Mouse (Mus musculus) neural tube, embryonic 15.5 days (tissue): Measurements from ENCODE around the gene Zfp740. TPM values are rescaled to one million over a fixed set of nuclear protein-coding genes. Genes with fewer than 3 reads are reported as not detected.
A peak's percentile ranks its signal among the peaks of the same experiment; 100 is the strongest.

Experiments
- ATAC-seq: fragments of 200-750 bp; cut with Nextera tagmentation; 2 replicates; pipeline ENCODE4 v1.8.0; 2017; ENCODE audit warnings: mild to moderate bottlenecking, moderate TSS enrichment, moderate library complexity; ENCODE audit not compliant: low FRiP score
- H3K27ac ChIP-seq: fragments of 300-500 bp; sonication (generic); replicated peaks from 2 replicates; pipeline ENCODE4 v1.5.1; 2015; ENCODE audit warnings: mild to moderate bottlenecking, inconsistent platforms
- H3K27me3 ChIP-seq: fragments of 300-500 bp; sonication (generic); replicated peaks from 2 replicates; pipeline ENCODE4 v1.6.1; 2015; ENCODE audit warnings: inconsistent platforms
- H3K36me3 ChIP-seq: fragments of 300-500 bp; sonication (generic); 2 replicates; pipeline ENCODE4 v1.6.1; 2015; ENCODE audit warnings: inconsistent platforms
- H3K4me1 ChIP-seq: fragments of 300-500 bp; sonication (generic); 2 replicates; pipeline ENCODE4 v1.6.1; 2015; ENCODE audit warnings: inconsistent platforms
- H3K4me2 ChIP-seq: fragments of 300-500 bp; sonication (generic); 2 replicates; pipeline ENCODE4 v1.6.1; 2015; ENCODE audit warnings: inconsistent platforms, mild to moderate bottlenecking, moderate library complexity
- H3K4me3 ChIP-seq: fragments of 300-500 bp; sonication (generic); replicated peaks from 2 replicates; pipeline ENCODE4 v1.5.1; 2015; ENCODE audit warnings: mild to moderate bottlenecking, inconsistent platforms
- H3K9ac ChIP-seq: fragments of 300-500 bp; sonication (generic); replicated peaks from 2 replicates; pipeline ENCODE4 v1.6.1; 2015; ENCODE audit warnings: mild to moderate bottlenecking, inconsistent platforms
- H3K9me3 ChIP-seq: fragments of 300-500 bp; sonication (generic); replicated peaks from 2 replicates; pipeline ENCODE4 v1.6.1; 2016; ENCODE audit warnings: inconsistent platforms
- WGBS: fragments of 180-500 bp; shearing (Covaris S2); methylation state at CpG from one replicate; pipeline ENCODE4 v1.1.7; 2015; ENCODE audit warnings: mixed read lengths; 5-methylcytosine and 5-hydroxymethylcytosine counted together
- polyA plus RNA-seq: library from polyadenylated mRNA; unstranded; fragments of >200 nt; fragmentation: Nextera tagmentation; extraction: Ambion mirVana; gene quantifications from 2 replicates; pipeline ENCODE4 v1.2.1, GENCODE M21; 2015

Gene Zfp740
- polyA plus RNA-seq, 1 experiment from 2014 or later: 45.1 TPM

DNA sequence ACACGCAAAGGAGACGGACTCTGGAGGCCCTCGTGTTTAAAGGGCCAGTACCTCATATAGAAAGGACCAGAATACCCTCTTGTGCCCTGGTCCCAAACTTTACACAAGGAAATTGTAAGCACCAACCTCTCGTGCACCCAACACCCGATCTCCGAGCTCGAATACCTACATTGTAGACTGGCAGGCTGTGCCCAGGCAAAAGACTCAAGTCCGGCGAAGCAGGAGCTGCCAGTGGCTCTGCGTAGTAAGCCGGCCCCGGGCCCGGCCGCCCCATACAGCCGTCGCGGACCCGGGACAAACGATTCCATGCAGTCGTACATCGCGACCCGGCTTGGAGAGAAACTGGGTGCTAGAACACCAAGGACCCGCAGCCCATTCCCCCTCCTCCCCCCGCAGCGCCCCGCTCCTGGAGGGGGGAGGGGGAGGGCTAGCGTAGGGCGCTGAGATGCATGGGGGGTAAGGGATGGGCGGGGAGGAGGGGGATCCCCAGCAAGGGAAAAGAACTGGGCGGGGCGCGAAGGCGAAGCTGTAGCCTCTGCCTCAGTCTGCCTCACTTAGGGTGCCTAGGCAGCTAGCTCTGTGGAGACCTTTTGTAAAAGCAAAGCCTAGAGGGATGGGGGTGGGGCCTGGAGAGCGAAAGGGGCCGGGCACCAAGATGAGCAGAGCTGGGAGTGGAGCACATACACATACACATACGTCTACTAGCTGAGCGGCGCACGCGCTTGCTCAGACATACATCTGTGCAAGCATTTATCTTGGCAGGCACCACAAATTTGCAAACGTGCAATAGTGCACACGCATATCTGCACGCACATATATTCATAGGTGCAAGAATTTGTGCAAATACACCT, 43.1 kb downstream of the Zfp740 start:
- Histone ChIP-seq H3K4me3 (peak overlapping the region; percentile 59), H3K36me3 (no peaks in the 10 kb centered on the region), H3K9ac (peak overlapping the region; percentile 63), H3K4me2 (peak overlapping the region; percentile 98), H3K27me3 (peaks cover 41% of the 10 kb centered on the region), H3K27ac (peak overlapping the region; percentile 89), H3K9me3 (no peaks in the 10 kb centered on the region), H3K4me1 (peaks cover 68% of the 10 kb centered on the region)
- under 1% methylated on average over 40 of the region's 44 CpGs for WGBS
- ATAC-seq: peak; percentile 91

DNA sequence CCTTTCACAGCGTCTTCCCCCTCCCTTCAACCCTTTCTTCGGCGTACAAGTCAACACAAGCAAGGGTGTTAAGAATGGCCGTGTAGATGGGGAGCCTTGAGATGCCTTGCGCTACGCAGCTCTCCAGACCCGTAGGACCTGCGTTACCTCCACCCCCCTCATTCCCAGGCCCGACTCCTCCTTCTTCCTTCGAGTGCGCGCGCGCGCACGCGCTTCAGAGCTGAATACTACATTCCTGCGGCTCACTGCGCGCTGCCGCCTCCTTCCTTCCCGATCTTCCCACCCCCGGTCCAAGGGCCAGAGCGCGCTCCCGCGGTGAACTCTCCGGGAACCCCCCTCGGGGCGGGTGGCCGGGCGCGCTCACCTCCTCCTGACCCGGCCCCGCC, 43.8 kb downstream of the Zfp740 start:
- Histone ChIP-seq H3K4me2 (peak overlapping the region; percentile 98), H3K9me3 (no peaks in the 10 kb centered on the region), H3K9ac (peak overlapping the region; percentile 63), H3K4me3 (peak overlapping the region; percentile 59), H3K27me3 (peaks cover 41% of the 10 kb centered on the region), H3K36me3 (no peaks in the 10 kb centered on the region), H3K4me1 (peaks cover 68% of the 10 kb centered on the region), H3K27ac (peak overlapping the region; percentile 89)
- under 1% methylated on average over 30 of the region's 35 CpGs for WGBS
- peak; percentile 83 for ATAC-seq

GRCm38 (mm10) chr15:102247252-102248130, 44.4 kb downstream of the Zfp740 start:
- Histone ChIP-seq H3K4me1 (peaks cover 67% of the 10 kb centered on the region), H3K27me3 (peaks cover 43% of the 10 kb centered on the region)
- ATAC-seq: peak; percentile 42

DNA sequence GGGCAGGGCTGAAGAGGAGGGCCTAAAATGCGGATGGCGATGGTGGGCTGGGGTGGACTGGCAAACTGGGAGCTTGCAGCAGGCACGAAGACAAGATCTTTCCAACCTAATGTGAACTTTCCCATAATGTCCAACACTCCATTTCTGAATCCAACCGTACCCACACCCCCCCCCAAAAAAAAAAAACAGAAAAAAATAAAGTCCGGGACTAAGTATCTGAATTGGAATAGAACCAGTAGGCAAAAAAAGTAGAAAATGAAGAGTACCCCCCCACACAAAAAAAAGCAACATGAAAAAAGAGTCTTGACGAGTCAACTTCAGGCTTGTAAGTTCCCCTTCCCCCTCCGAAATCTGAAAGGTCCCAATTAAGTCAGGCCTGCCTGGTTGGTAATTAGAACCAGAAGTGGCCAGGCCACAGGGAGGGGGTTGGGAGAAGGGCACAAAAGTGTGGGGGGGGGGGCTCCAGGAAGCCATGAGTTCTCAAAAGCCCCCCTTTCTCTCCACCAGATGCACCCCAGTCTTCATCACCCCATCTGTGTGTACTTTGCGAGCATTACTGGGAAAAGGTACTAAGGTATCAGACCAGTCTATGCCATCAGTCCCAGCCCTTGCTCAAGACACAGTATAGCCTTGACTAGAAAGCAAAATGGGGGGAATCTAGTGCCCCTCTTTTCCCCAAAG, 45.2 kb downstream of the Zfp740 start:
- H3K4me1 ChIP-seq: peaks cover 59% of the 10 kb centered on the region
- H3K4me3 ChIP-seq: peak overlapping the region; percentile 59
- 9% methylated on average over 8 of the region's 8 CpGs for WGBS
- peak overlapping the region; percentile 98 for H3K4me2 ChIP-seq
- H3K27me3 ChIP-seq: peaks cover 37% of the 10 kb centered on the region
- no peaks in the 10 kb centered on the region for H3K9me3 ChIP-seq
- no peak for ATAC-seq
- peak overlapping the region; percentile 89 for H3K27ac ChIP-seq
- H3K9ac ChIP-seq: 0 out of 2 replicates have a peak overlapping the region, but pooled peaks have one; percentile 63
- no peaks in the 10 kb centered on the region for H3K36me3 ChIP-seq

More at GRCm38 (mm10) chr15:102247252-102248130, 44.4 kb downstream of the Zfp740 start:
- peak overlapping the region; percentile 63 for H3K9ac ChIP-seq
- peak overlapping the region; percentile 98 for H3K4me2 ChIP-seq
- H3K27ac ChIP-seq: peak overlapping the region; percentile 89
- under 1% methylated on average over 54 of the region's 65 CpGs for WGBS
- H3K9me3 ChIP-seq: no peaks in the 10 kb centered on the region
- H3K4me3 ChIP-seq: peak overlapping the region; percentile 59
- no peaks in the 10 kb centered on the region for H3K36me3 ChIP-seq

GRCm38 (mm10) chr15:102248812-102249191, 45.8 kb downstream of the Zfp740 start:
- no peaks in the 10 kb centered on the region for H3K36me3 ChIP-seq
- peak overlapping the region; percentile 89; the same call in 1 of the 2 replicates for H3K27ac ChIP-seq
- no peak overlapping the region for H3K9ac ChIP-seq
- ATAC-seq: no peak
- H3K4me3 ChIP-seq: no peak overlapping the region
- 0% methylated on average over 1 of the region's 3 CpGs for WGBS
- peak overlapping the region; percentile 98 for H3K4me2 ChIP-seq
- no peaks in the 10 kb centered on the region for H3K9me3 ChIP-seq
- H3K4me1 ChIP-seq: peaks cover 54% of the 10 kb centered on the region
- peaks cover 31% of the 10 kb centered on the region for H3K27me3 ChIP-seq

DNA sequence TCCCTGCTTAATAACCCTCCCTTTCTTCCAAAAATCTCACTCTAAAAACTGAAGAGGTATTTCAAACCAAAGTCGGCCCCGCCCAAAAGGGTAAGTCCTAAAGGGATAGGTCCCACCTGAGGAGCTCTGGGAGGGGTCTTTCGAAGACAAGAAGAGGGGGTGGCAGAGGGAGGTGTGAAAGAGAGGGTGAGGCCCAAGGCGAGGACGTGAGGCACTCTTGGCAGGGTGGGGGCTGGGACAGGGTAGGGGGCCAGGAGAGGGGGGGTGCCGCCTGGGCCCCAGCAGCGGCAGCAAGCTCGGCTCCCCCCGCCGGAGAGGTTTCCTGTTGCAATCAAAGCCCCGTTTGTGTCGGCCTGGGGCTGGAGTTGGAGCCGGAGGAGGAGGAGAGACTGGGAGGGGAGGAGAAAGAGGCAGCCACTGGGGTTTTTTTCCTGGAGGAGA, 46.2 kb downstream of the Zfp740 start:
- H3K27me3 ChIP-seq: peaks cover 27% of the 10 kb centered on the region
- H3K4me1 ChIP-seq: peaks cover 49% of the 10 kb centered on the region
- WGBS: 4% methylated on average over 13 of the region's 13 CpGs
- ATAC-seq: no peak
- peak overlapping the region; percentile 48 for H3K27ac ChIP-seq
- H3K36me3 ChIP-seq: no peaks in the 10 kb centered on the region
- H3K9ac ChIP-seq: no peak overlapping the region
- H3K4me2 ChIP-seq: peak overlapping the region; percentile 37
- no peak overlapping the region for H3K4me3 ChIP-seq
- H3K9me3 ChIP-seq: no peaks in the 10 kb centered on the region

DNA sequence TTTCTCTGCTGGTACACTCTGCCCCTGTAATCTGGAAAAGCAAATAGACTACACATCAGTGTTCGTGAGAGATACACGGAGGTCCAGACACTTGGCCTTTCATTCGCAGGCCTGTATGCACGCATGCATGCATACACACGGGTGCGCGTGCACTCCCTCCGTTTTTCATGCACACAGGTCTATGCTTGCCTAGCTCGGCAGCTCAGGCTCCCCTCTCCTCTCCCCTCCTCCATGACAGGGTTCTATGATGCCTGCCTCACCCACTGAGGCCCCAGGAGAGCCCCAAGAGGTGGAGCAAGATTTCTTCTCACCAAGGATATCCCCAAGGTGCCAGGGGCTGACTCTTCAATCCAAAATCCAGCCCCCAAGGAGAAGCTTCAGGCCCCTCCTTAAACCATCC, 46.9 kb downstream of the Zfp740 start:
- H3K27me3 ChIP-seq: peaks cover 25% of the 10 kb centered on the region
- no peaks in the 10 kb centered on the region for H3K9me3 ChIP-seq
- WGBS: 45% methylated on average over 9 of the region's 9 CpGs
- H3K27ac ChIP-seq: peak overlapping the region; percentile 48
- peak overlapping the region; percentile 37; the same call in 1 of the 2 replicates for H3K4me2 ChIP-seq
- H3K4me3 ChIP-seq: no peak overlapping the region
- no peak for ATAC-seq
- H3K4me1 ChIP-seq: peaks cover 43% of the 10 kb centered on the region
- no peaks in the 10 kb centered on the region for H3K36me3 ChIP-seq
- no peak overlapping the region for H3K9ac ChIP-seq

GRCm38 (mm10) chr15:102250521-102250920, 47.5 kb downstream of the Zfp740 start:
- no peak overlapping the region for H3K4me3 ChIP-seq
- H3K9ac ChIP-seq: no peak overlapping the region
- H3K36me3 ChIP-seq: no peaks in the 10 kb centered on the region
- peaks cover 38% of the 10 kb centered on the region for H3K4me1 ChIP-seq
- H3K9me3 ChIP-seq: no peaks in the 10 kb centered on the region
- no peak overlapping the region for H3K27ac ChIP-seq
- H3K4me2 ChIP-seq: no peak overlapping the region
- H3K27me3 ChIP-seq: peaks cover 27% of the 10 kb centered on the region
- no peak for ATAC-seq
- 58% methylated on average over 5 of the region's 5 CpGs for WGBS

- Histone ChIP-seq H3K27ac (no peak overlapping the region), H3K36me3 (no peaks in the 10 kb centered on the region), H3K27me3 (peaks cover 28% of the 10 kb centered on the region), H3K4me2 (peak overlapping the region; percentile 97), H3K4me1 (peaks cover 26% of the 10 kb centered on the region), H3K9ac (no peak overlapping the region), H3K4me3 (peak overlapping the region; percentile 55; the same call in 1 of the 2 replicates), H3K9me3 (no peaks in the 10 kb centered on the region)
- no peak for ATAC-seq
- WGBS: 52% methylated on average over 13 of the region's 14 CpGs
Measured at GRCm38 (mm10) chr15:102255547-102256255, 52.7 kb downstream of the Zfp740 start.

- Histone ChIP-seq H3K9me3 (no peaks in the 10 kb centered on the region), H3K4me2 (peak overlapping the region; percentile 97), H3K4me1 (peaks cover 26% of the 10 kb centered on the region), H3K27ac (peak overlapping the region; percentile 37; the same call in 1 of the 2 replicates), H3K27me3 (peaks cover 28% of the 10 kb centered on the region), H3K9ac (peak overlapping the region; percentile 60), H3K36me3 (no peaks in the 10 kb centered on the region), H3K4me3 (peak overlapping the region; percentile 55)
- 9% methylated on average over 22 of the region's 22 CpGs for WGBS
- no peak for ATAC-seq
Measured at GRCm38 (mm10) chr15:102256431-102257201, 53.6 kb downstream of the Zfp740 start.
